Mouse (Mus musculus) CD4-positive helper T cell, adult 2 months (primary cell): Measurements from ENCODE around the gene Paqr4.

Experiments used
- DNase-seq: peaks from one replicate; pipeline ENCODE4 v3.0.0-alpha.2; 2012; ENCODE audit warnings: low read depth, missing footprints, low spot score

Paqr4 gene

DNA sequence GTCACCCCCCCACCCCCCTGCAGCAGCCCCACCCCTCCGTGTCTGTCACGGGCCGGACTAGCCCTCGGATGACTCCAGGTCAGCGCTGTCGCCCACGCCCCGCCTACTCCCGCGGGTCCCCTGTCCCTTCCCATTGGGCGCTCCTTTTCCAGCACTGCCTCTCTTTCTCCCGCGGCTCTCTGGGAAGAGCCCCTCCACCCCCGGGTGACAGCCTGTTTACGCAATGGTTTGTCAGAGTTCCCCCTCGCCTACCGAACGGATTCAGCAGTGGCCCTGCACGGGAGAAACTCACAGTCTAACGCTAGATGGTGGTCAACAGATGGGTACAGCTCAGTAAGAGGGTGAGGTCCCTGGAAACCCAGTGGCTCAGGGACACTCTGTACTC lies 13.9 kb downstream of the Paqr4 start:
- DNase-seq = no peak

DNA sequence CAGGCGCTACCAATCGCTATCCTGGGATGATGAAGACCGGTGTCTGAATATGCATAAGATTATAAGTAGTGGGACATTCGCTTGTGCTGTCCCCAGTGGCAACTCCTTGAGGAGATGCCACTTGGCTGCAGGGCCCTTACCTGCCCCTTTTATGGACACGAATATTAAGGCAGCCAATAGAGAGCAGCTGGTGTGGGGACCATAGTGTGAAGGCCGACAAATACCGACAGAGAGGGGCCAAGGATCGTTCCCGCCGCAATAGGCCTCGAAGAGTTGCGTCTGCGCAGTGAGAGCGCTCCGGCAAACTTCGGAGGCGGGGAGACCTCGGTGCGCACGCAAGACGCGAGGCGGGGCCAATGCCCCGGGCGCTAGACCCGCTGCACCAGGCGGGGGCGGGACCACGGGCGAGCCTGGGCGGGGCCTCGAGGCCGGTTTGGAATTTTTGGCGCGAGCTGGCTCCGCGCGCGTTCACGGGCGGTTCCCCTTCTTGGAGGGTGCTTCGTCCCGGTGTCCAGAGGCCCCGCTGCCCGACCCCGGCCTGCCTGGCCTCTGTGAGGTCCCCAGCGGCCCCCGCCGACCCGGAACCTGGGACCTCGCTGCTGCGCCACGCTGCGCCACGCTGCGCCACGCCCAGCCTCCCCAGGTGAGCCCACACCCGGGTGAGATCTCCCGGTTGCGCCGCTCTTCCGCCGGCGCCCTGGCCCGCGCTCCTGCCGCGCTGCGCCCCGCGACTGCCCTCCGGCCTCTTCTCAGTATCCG lies 14.5 kb downstream of the Paqr4 start, which contains the start of gene Pkmyt1:
Gene Pkmyt1 (plus strand): TSS at position 338 of the 759 bp plus-strand sequence.
- DNase-seq = peak; percentile 94

DNA sequence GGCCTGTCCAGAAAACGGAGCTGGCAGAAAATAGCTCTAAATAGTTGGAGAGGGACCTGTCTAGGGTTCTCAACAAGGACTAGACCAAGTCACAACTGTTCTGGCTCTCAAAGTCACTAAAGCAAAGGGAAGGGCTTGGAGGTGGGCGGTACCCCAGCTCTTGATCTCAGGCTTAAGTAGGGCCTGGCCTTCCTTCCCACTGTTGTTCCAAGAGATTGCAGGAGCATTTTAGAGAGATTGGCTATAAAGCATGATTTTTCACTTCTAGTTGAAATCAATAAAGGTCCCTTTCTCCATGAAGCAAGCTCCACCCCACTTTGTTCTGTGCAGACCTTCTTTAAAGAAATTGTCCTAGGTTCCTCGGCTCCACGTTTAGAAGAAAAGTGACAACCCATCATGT lies 15.2 kb downstream of the Paqr4 start:
- DNase-seq = no peak

DNA sequence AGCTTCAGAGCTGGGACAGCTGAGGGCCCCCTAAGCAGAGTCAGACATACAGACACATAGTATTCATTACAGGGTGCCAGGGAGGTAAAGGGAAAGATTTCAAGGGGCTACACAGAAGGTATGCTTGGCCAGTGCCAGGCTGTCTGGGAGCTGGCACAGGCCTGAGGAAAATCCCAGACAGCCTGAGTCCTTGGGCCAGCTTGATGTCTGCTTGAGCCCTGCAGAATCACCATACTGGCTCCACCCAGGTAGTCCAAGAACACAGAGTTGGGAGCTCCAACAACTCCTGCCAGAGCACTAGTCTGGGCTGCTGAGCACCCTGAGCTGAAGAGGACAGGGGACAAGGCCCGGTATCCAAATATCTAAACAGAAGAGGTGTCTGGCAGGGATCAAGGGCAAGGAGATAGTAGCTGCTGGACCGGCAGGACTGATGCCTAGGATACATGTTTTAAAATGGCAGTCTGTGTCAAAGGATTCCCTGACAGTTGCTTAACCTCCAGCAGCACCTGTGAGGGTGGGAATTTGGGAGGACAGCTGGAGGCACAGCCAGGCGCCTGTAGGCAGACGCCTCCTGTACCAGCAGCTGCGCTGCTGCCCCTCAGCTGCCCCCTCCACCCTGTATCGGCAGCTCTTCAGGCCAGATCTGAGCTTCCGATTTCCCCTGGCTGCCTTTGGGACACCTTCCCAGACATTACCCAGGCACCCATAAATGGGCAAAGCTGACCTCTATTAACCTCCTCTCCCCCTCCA lies 18.1 kb downstream of the Paqr4 start, which contains the start of gene 1520401A03Rik:
Gene 1520401A03Rik (minus strand): TSS at position 408 of the 750 bp plus-strand sequence.
- DNase-seq = no peak

DNA sequence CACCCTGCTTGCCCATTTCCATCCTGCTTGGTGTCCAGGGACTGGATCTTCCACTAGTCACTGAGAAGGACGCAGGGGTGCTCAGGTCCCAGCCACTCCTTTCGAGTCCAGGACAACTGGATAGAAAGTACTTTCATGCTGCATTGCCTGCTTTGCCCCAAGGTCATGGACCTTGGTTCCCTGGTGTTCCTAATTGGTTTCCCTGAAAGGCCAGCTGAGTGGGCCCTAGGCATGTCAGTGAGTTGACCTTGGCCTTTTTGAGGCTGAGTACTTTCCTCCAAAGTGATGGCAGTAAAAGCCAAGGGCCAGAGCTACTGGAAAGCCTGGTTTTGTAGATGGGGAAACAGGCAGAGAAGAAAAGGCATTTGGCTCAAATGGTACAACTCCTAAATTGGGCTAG lies 18.8 kb downstream of the Paqr4 start:
- no peak for DNase-seq

DNA sequence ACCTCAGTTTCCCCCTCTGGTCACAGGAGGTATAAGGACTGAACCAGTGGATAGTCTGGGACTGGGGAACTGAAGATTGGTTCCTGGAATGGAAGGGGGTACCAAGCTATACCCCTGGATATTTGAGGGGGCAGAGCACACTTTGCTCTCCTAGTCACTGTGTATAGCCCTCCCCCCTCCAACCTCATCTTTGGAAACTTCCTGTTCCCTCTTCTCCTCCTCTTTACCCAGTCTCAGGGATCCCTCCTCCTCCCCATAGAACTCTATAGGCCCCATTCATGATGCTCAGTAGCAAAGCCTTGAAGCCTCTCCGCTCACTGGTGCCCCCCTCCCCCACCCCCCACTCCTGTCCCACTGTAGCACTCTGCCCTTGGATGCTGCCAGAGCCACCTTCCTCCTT lies 21.2 kb downstream of the Paqr4 start:
- no peak for DNase-seq

DNA sequence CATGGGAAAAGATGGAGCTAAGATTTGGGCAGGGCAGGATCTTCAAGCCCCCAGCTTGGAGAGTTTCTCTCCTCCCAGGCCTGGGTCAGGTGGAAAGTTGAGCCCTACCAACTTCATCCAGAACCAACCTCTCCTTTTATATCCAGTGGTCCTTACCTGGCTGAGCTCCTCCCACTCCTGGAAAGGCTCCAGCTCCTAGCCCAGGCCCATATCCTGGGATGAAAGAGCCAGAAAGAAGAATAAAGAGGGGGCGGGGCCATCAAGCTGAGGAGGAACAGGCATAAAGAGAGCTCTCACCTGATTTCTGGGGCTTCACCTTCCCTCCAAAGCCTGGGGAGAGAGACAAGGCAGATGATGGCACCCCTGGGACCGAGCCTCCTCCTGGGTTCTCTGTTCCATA lies 23.7 kb downstream of the Paqr4 start:
- no peak for DNase-seq

DNA sequence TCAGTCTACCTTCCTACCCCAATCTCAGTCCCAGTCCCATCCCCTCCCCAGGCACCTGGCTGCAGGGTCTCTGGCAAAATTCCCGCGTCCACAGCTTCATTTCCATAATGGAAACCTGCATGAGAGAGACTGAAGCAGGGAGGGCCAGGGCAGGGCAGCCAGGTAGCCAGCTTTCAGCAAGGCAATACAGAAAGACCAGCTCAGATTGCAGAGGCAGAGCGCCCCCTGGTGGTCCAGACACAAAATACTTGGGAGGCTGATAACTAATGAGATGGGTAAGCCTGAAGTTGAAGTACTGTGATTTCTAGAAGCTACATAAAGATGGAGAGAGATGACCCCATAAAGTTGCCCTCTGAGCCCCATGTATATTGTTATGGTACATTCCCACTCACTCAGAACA lies 34.5 kb downstream of the Paqr4 start:
- DNase-seq = peak; percentile 67

DNA sequence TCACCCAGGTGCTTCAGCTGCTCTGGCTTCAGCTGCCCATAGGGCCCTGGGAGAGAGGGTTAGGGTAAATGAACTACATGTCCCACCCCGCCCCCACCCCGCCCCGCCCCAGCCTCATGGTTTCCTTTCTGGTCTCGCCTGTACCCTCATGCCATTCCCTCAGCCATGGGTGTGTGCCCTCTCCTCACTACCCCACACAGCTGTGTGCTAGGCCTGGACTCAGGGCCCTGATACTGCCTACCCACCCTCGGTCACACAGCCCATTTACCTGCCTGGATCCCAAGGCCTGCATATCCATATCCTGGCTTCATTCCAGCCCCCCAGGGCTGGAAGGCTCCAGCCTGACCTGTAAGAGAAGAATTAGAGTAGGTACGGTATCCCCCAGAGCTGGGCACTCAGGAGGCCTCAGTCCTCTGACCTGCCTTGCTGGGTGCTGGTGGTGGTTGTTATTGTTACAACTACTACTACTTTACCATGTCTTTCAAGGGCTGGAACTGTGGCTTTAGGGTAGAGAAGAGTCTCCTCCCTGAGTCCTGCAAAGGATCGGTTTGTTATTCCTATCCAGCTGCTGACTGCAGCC lies 35.1 kb downstream of the Paqr4 start:
- no peak for DNase-seq

DNA sequence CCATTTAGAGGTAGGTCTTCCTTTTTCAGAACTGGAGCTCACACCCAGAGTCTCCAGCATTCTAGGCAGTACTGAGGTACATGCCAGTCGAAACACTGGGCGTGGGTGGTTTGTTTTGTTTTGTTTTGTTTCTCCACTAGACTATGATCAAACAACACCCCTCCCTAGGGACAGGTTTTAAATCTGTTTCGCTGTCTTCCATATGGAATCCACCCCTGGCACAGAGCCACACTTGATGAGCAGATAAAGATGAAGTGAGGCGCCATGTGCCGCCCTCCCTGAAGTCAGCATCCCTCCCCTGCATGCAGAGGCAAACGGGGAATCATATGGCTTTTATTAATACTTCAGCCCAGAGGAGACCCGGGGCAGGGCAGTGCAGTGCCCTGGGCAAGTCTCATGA lies 35.9 kb downstream of the Paqr4 start:
- no peak for DNase-seq

DNA sequence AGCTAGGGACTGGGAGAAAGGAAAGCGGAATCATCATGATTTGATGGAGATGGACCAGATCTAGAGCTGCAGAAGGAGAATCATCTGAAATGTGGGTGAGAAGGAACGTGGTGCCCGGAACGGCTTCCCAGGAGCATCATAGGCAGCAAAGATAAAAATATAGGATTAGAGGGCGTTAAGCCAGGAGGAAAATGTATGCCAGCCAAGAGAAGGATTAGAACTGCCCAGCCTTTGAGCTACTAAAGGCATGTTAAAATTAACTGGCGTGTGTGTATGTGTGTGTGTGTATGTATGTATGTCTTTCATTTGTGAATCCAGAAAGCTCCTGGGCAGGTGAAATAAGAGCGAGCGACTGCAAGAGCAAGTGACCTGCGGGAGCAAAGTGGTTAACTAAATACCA lies 37.4 kb downstream of the Paqr4 start:
- no peak for DNase-seq

DNA sequence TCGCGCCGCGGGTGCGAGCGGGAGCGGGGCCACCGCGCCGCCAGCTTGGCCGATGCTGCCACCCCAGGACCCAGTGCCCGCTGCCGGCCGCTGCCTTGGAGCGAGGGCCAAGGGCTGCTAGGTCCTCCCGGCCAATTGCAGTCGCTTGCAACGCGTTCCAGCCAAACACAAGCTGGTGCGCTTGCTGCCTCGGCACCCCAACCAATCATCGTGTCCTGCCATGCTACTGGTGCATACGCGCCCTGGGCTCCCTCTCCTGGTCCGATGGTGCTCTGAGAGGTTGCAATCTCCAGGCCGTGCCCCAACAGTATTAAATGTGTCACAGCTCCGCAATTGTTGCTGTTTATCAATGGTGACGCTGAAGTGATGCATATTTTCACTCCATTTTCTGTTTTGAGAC lies 40.6 kb downstream of the Paqr4 start:
- peak; percentile 82 for DNase-seq

DNA sequence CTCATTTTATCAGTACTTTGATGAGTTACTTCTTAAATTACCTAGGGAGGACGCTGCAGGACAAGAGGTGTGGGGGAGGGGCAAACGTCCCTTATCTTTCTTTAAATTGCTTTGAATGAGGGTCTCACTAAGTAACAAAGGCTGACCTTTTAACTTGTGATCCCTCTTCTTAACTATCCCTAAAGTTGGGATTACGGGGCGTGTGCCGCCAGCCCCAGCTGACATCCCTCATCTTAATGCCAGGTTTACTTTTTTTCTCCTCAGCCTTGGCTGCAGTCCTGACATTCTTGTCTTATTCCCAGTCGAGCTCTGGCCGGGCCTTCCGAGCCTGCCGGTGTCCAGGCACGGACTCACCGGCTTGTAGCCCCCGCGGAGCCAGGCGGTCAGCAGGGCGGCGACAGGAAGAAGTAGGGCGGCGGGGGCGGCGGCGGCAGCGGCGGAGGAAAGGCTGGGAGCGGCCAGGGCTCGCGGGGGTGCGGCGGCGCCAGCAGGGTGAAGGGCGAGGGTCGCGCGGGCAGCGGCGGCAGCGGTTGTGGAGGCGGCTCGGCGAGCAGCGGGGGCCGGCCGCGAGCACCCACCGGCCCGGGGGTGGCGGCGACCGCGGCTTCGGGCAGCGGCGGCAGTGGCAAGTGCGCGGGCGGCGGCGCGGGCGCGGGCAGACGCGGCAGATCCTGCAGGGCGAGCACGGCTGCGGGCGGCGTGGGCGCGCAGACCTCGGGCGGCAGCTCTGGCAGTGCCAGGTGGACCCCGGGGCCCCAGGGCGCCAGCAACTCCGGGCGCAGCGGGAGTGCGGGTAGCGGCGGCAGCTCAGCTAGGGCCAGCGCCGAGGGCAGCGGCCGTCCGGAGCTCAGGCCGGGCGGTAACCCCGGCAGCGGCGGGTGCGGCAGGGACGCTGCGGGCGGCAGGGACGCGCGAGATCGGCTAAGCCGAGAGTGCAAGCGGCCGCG lies 41.3 kb downstream of the Paqr4 start:
- no peak for DNase-seq

DNA sequence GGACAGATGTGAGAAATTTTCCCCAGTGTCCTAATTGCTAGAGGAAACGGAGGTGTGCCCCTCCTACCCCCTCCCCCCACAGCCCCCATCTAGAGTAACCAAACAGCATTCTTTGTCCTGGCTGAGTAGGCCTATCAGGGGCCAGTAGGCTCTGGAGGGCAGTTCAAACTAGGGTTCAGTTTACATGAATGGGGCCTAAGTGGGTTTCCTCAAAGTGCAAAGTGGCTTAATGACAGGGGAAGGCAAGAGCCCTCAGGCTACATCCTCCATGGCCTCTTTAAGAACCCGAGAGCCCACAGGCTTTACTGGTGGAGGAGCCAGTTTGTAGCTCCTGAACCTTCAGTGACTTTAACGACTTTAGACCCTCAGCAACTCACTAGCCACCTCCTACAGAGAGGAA lies 44.9 kb downstream of the Paqr4 start:
- DNase-seq = no peak

DNA sequence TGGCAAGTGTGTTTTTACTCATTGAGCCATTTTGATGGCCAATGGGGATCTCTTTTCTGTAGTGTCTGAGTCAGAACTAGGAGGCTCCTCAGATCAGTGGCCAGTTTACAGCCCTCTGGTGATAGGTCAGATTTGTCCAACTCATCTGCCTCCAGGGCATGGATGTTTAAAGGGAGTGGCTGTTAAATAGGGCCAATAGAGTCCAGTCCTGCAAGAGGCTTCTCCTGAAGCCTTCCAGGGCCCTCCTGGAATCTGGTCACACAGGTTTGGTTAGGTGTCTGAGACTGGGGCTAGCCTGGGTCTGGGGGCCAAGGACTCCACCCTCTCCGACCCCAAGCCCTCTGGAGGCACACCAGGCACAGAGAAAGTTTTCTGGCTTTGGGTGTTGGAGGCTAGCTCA lies 46.2 kb downstream of the Paqr4 start:
- no peak for DNase-seq
